ENCODE assay signal across 8 mouse cellular contexts in genomic region chr2:167004099-167004854, GRCm38 (mm10). TPM values are rescaled to one million over a fixed set of nuclear protein-coding genes. Genes with fewer than 3 reads are reported as not detected.
DNase-seq lines count a peak whose midpoint lies in the region.

No protein-coding gene starts in this region.

- DNase-seq in 3T3-L1 (ENCODE audit: low read depth, low spot score) (peak; percentile 94), A20 (ENCODE audit: low read depth, low spot score) (peak; percentile 83)
- peak; percentile 82 for DNase-seq in adrenal gland, postnatal 14 days
- peak; percentile 68 for DNase-seq in embryo, embryonic 9.5 days (ENCODE audit: extremely low spot score)
- peak; percentile 93 for DNase-seq in induced T-regulatory cell, adult 2 months (ENCODE audit: low read depth)
- DNase-seq in left cerebral cortex, postnatal 36 days (ENCODE audit: low spot score in 2 of 2), result peak; percentile 62 to 63
- DNase-seq in retina, adult 2 months (ENCODE audit: low read depth, low spot score), result peak; percentile 56
- peak; percentile 58 for DNase-seq in yolk sac, embryonic 10.5 days (ENCODE audit: low spot score)

- intact Hi-C loops in left cerebral cortex, postnatal 36 days (cut with DNase I), result loop anchor here (2.0 to 10.0 kb wide), 2 partner anchors 47 to 119 kb away; no protein-coding TSS in a partner anchor

RNA-seq across cellular contexts. Expression of gene Stau1, which starts 8.2 kb away (rescaled TPM):
- total RNA-seq in adrenal gland, postnatal 14 days (2021), result 69.9 and 70.8 TPM in 2 replicates
- total RNA-seq in left cerebral cortex, postnatal 36 days (2021), result 10 to 100 TPM; 62.9 to 70.6 TPM

RNA-seq across cellular contexts. Expression of gene Ddx27, which starts 10.7 kb away (rescaled TPM):
- 34.6 and 43.0 TPM in 2 replicates for total RNA-seq in adrenal gland, postnatal 14 days (2021)
- 10 to 100 TPM; 26.0 to 39.1 TPM for total RNA-seq in left cerebral cortex, postnatal 36 days (2021)

RNA-seq across cellular contexts. Expression of gene Znfx1, which starts 58.5 kb away (rescaled TPM):
- total RNA-seq in adrenal gland, postnatal 14 days (2021), result 37.7 and 43.5 TPM in 2 replicates
- 10 to 100 TPM; 69.8 to 73.5 TPM for total RNA-seq in left cerebral cortex, postnatal 36 days (2021)

Comparison
In these comparisons a context has a peak if more than half of its experiments do, and no peak if none do; other contexts are left out.
1. Peak in every context shown above with its lines: DNase-seq.